Mouse (Mus musculus): ENCODE data around the gene Il16.

DNA sequence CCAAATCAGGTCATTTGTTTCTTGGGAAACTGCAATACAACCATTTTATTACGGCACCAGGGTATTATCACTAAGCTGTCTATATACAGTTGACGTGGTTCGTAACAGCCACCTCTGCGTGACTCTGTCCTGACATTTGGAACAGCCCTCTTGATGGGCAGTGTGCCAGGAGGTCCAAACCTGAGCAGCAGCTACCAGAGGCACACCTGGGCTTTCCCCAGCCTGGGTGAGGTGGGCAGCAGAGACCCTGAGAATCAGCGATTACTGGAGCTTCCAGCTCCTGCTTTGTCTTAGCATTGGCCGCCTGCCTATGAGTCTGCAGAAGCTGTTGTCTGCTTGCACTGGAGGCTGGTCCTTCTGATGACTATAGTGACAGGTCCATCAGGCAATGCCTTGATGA lies 101.9 kb downstream of the Il16 start:
- TF ChIP-seq CTCF (IDR thresholded peaks at IDR 0.05; ENCODE audit: low read depth, low read length) (no peak), POLR2A (IDR thresholded peaks at IDR 0.05; ENCODE audit: extremely low read depth, insufficient read depth, low read length) (no peak)
